Mouse (Mus musculus) CH12.LX (cell line): ENCODE results near the gene 4932438H23Rik. TPM values are rescaled to one million over a fixed set of nuclear protein-coding genes. Genes with fewer than 3 reads are reported as not detected.
"Not testable (repeated sequence)": the region's sequence is repeated elsewhere in the genome, so short reads cannot be mapped to it uniquely, and the experiment has no call there.

Experiments
- DNase-seq: peaks from one replicate; pipeline ENCODE4 v3.0.0-alpha.2; 2013; ENCODE audit errors: extremely low read depth
- H3K27ac ChIP-seq: 2 replicates; pipeline ENCODE4 v1.5.1; 2012; ENCODE audit warnings: low read depth, mild to moderate bottlenecking, control low read depth, moderate library complexity; ENCODE audit not compliant: insufficient read depth
- H3K27me3 ChIP-seq: replicated peaks from 2 replicates; pipeline ENCODE3; 2012; ENCODE audit warnings: inconsistent platforms
- H3K36me3 ChIP-seq, 2 experiments: replicated peaks in 1 of 2; 2 replicates each; pipeline versions ENCODE3 to v1.6.1; 2012; ENCODE audit warnings: inconsistent platforms in 1 of 2, low read length in 1 of 2, mild to moderate bottlenecking in 1 of 2, mixed read lengths in 1 of 2, moderate library complexity in 1 of 2; ENCODE audit not compliant: control insufficient read depth in 1 of 2, insufficient read depth in 1 of 2
- H3K4me1 ChIP-seq, 2 experiments: 2 replicates each; pipeline ENCODE4 v1.6.1; 2012; ENCODE audit warnings: inconsistent platforms in 1 of 2, moderate library complexity in 1 of 2; ENCODE audit not compliant: insufficient read depth in 2 of 2, control insufficient read depth in 1 of 2
- H3K4me2 ChIP-seq: 2 replicates; pipeline ENCODE4 v1.6.1; 2012; ENCODE audit warnings: low read depth, mild to moderate bottlenecking, control low read depth; ENCODE audit not compliant: poor library complexity, insufficient read depth, severe bottlenecking
- H3K4me3 ChIP-seq, 3 experiments: fragments of 150-350 bp in 1 of 3; sonication (generic) in 1 of 3; replicated peaks in 1 of 3; 2 replicates each; pipeline versions ENCODE3 to v1.5.1; 2011 to 2012; ENCODE audit warnings: low read depth in 2 of 3, low read length in 2 of 3, mild to moderate bottlenecking in 2 of 3, moderate library complexity in 2 of 3, control low read depth in 1 of 3, improper control_type of control experiment in 1 of 3, inconsistent platforms in 1 of 3, mixed read lengths in 1 of 3; ENCODE audit not compliant: poor library complexity in 1 of 3
- H3K79me2 ChIP-seq: replicated peaks from 2 replicates; pipeline ENCODE4 v1.6.1; 2012; ENCODE audit warnings: mild to moderate bottlenecking, moderate library complexity; ENCODE audit not compliant: control insufficient read depth, poor library complexity, insufficient read depth, severe bottlenecking; ENCODE audit errors: extremely low read depth
- H3K9ac ChIP-seq: 2 replicates; pipeline ENCODE4 v1.6.1; 2012; ENCODE audit warnings: low read depth, mild to moderate bottlenecking, control low read depth, moderate library complexity; ENCODE audit not compliant: insufficient read depth
- H3K9me3 ChIP-seq: replicated peaks from 2 replicates; pipeline ENCODE3; 2012; ENCODE audit warnings: low read length, inconsistent platforms, mixed read lengths
- BHLHE40 ChIP-seq: IDR thresholded peaks from 2 replicates; pipeline ENCODE4 v1.6.1; 2011; ENCODE audit warnings: mild to moderate bottlenecking, low read depth, low read length, improper control_type of control experiment
- CHD1 ChIP-seq: IDR thresholded peaks from 2 replicates; pipeline ENCODE4 v1.6.1; 2012; ENCODE audit warnings: low read depth, low read length, improper control_type of control experiment, inconsistent platforms
- CHD2 ChIP-seq: IDR thresholded peaks from 2 replicates; pipeline ENCODE4 v1.6.1; 2011; ENCODE audit warnings: low read length, improper control_type of control experiment
- CTCF ChIP-seq, 2 experiments: IDR thresholded peaks in 1 of 2; conservative IDR thresholded peaks in 1 of 2; 2 replicates each; pipeline ENCODE4 v1.5.1; 2011 to 2012; ENCODE audit warnings: low read depth in 2 of 2, low read length in 2 of 2, improper control_type of control experiment in 1 of 2, inconsistent platforms in 1 of 2, mild to moderate bottlenecking in 1 of 2, moderate library complexity in 1 of 2
- E2F4 ChIP-seq: IDR thresholded peaks from 2 replicates; pipeline ENCODE4 v1.6.1; 2011; ENCODE audit warnings: low read depth, low read length, improper control_type of control experiment; ENCODE audit not compliant: insufficient replicate concordance
- ELF1 ChIP-seq: IDR thresholded peaks from 2 replicates; pipeline ENCODE4 v1.6.1; 2014; ENCODE audit warnings: low read depth, mild to moderate bottlenecking, inconsistent platforms, low read length, improper control_type of control experiment
- GABPA ChIP-seq: IDR thresholded peaks from 2 replicates; pipeline ENCODE4 v1.6.1; 2012; ENCODE audit warnings: low read depth, low read length, improper control_type of control experiment, inconsistent platforms; ENCODE audit not compliant: insufficient replicate concordance
- IRF4 ChIP-seq: IDR thresholded peaks from 2 replicates; pipeline ENCODE4 v1.6.1; 2014; ENCODE audit warnings: low read depth, mild to moderate bottlenecking, inconsistent platforms, low read length, improper control_type of control experiment
- JUND ChIP-seq: conservative IDR thresholded peaks from 2 replicates; pipeline ENCODE4 v1.6.1; 2011; ENCODE audit warnings: low read depth, low read length, improper control_type of control experiment
- KAT2A ChIP-seq: IDR thresholded peaks from 2 replicates; pipeline ENCODE4 v1.6.1; 2012; ENCODE audit warnings: low read length, improper control_type of control experiment, inconsistent platforms; ENCODE audit not compliant: insufficient replicate concordance
- MAFK ChIP-seq: IDR thresholded peaks from 2 replicates; pipeline ENCODE4 v1.6.1; 2011; ENCODE audit warnings: low read length, improper control_type of control experiment; ENCODE audit not compliant: insufficient replicate concordance
- MAX ChIP-seq: IDR thresholded peaks from 2 replicates; pipeline ENCODE4 v1.6.1; 2011; ENCODE audit warnings: low read length, improper control_type of control experiment
- MAZ ChIP-seq: IDR thresholded peaks from 2 replicates; pipeline ENCODE4 v1.6.1; 2012; ENCODE audit warnings: low read depth, mild to moderate bottlenecking, inconsistent platforms, low read length, improper control_type of control experiment, moderate library complexity
- MXI1 ChIP-seq: IDR thresholded peaks from 2 replicates; pipeline ENCODE4 v1.6.1; 2011; ENCODE audit warnings: mild to moderate bottlenecking, low read depth, low read length, improper control_type of control experiment
- MYC ChIP-seq: IDR thresholded peaks from 2 replicates; pipeline ENCODE4 v1.6.1; 2011; ENCODE audit warnings: low read depth, mild to moderate bottlenecking, improper control_type of control experiment, low read length
- NELFE ChIP-seq: IDR thresholded peaks from 2 replicates; pipeline ENCODE4 v1.6.1; 2011; ENCODE audit warnings: low read depth, low read length, improper control_type of control experiment
- NRF1 ChIP-seq: IDR thresholded peaks from 2 replicates; pipeline ENCODE4 v1.6.1; 2014; ENCODE audit warnings: low read depth, mild to moderate bottlenecking, inconsistent platforms, low read length, improper control_type of control experiment, moderate library complexity
- PAX5 ChIP-seq: IDR thresholded peaks from 2 replicates; pipeline ENCODE4 v1.6.1; 2012; ENCODE audit warnings: low read length, inconsistent platforms, mixed read lengths
- RAD21 ChIP-seq: IDR thresholded peaks from 2 replicates; pipeline ENCODE4 v1.6.1; 2011; ENCODE audit warnings: low read depth, mild to moderate bottlenecking, low read length, improper control_type of control experiment, moderate library complexity
- SMC3 ChIP-seq: IDR thresholded peaks from 2 replicates; pipeline ENCODE4 v1.6.1; 2011; ENCODE audit warnings: low read depth, low read length, improper control_type of control experiment
- TCF12 ChIP-seq: IDR thresholded peaks from 2 replicates; pipeline ENCODE4 v1.6.1; 2014; ENCODE audit warnings: low read depth, mild to moderate bottlenecking, inconsistent platforms, low read length, improper control_type of control experiment
- ZC3H11A ChIP-seq: IDR thresholded peaks from 2 replicates; pipeline ENCODE4 v1.6.1; 2012; ENCODE audit warnings: low read depth, mild to moderate bottlenecking, inconsistent platforms, low read length, improper control_type of control experiment
- ZKSCAN1 ChIP-seq: IDR thresholded peaks from 2 replicates; pipeline ENCODE4 v1.6.1; 2012; ENCODE audit warnings: low read depth, inconsistent platforms, low read length, improper control_type of control experiment, borderline replicate concordance
- ZMIZ1 ChIP-seq: IDR thresholded peaks from 2 replicates; pipeline ENCODE4 v1.6.1; 2012; ENCODE audit warnings: low read depth, mild to moderate bottlenecking, inconsistent platforms, low read length, improper control_type of control experiment
- dilution Hi-C: fragments of 300-500 bp; cut with MboI; formaldehyde crosslinking; loops from 2 replicates; pipeline ENCODE4 v1.14.3; 2020; ENCODE audit warnings: low sequenced_read_pairs; ENCODE audit not compliant: extremely low pct_unique_long_range_greater_than_20kb, extremely low pct_ligation_motif_present
- in situ Hi-C: fragments of 300-500 bp; cut with MboI; formaldehyde crosslinking; loops from 3 replicates; pipeline ENCODE4 v1.14.3; 2019; ENCODE audit warnings: low sequenced_read_pairs, low pct_ligation_motif_present, low pct_unique_long_range_greater_than_20kb, mixed read lengths
- polyA plus RNA-seq: library from polyadenylated mRNA; unstranded; fragments of >175 nt; gene quantifications from 2 replicates; pipeline ENCODE4 v1.2.1, GENCODE M21; 2012; ENCODE audit warnings: low read depth; ENCODE audit not compliant: insufficient read length
- total RNA-seq, 2 experiments: library from RNA; depleted of rRNA; stranded (reverse); fragments of 300-350 nt in 1 of 2; fragments of >200 nt in 1 of 2; gene quantifications; 2 replicates each; pipeline ENCODE4 v1.2.3; 2012 to 2014

4932438H23Rik gene
- total and polyA plus RNA-seq, 3 experiments = not detected

DNA sequence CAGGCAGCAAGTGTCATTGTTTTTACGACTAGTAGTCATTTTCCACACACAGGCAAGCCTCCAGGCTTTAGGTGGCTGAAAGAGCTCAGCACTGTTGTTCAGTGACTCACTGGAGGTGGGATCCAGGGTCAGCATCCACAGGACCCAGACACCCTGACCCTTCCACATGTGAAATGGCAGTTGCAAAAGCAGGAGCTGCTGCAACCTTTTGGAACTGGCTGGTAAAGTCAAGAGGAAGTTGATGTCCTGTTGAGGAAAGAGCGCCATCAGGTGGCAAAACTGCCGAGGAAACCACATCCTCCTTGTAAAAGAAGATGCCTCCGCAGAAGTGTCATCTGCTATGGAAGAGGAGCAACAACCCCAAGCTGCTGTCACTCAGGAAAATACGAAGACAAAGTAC, 18.7 kb downstream of the 4932438H23Rik start:
- H3K9me3 ChIP-seq = peaks cover 11% of the 10 kb centered on the region
- H3K36me3 ChIP-seq = no peaks in the 10 kb centered on the region
- no peak overlapping the region for H3K4me2 ChIP-seq
- peak; percentile 34 for DNase-seq
- H3K27me3 ChIP-seq = peaks cover 19% of the 10 kb centered on the region
- no peak overlapping the region for H3K27ac ChIP-seq
- no peak for TF ChIP-seq ZMIZ1
- peak in 1 of 2 experiments; percentile 67; a peak in 2 of 4 replicates for TF ChIP-seq CTCF (conservative IDR thresholded peaks at IDR 0.05 in 1 of 2, IDR thresholded peaks at IDR 0.05 in 1 of 2; ENCODE audit: low read depth in 2 of 2, low read length in 2 of 2)
- TF ChIP-seq RAD21 = peak; percentile 44
- TF ChIP-seq SMC3 = peak; percentile 39
- no peak for TF ChIP-seq KAT2A
- TF ChIP-seq CHD1 = no peak
- H3K79me2 ChIP-seq = no peaks in the 10 kb centered on the region
- H3K4me3 ChIP-seq = no peak overlapping the region
- no peaks in the 10 kb centered on the region for H3K4me1 ChIP-seq
- in situ Hi-C loops (no loop called here), dilution Hi-C loops (no loop called here)
- no peak overlapping the region for H3K9ac ChIP-seq

DNA sequence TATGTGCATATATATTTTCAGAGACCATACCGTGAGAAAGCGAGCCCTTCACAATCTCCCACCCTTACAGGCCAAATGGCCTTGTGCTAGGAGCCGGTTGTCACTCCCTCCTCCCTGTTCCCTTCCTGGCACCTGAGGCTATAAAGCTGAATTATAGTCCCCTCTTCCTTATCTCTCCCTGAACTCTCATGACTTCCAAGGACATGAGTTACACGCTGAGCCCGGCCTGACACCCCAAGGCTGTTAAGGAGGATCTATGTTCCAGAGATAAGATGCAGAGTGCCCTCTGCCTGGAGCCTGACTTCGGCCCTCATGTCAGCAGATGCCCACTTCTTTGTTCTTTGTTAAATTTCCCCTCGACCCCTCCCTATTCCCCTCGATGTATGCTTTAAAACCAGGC, 19.5 kb downstream of the 4932438H23Rik start:
- H3K4me3 ChIP-seq, dilution Hi-C loops, H3K36me3 ChIP-seq, H3K27ac ChIP-seq, H3K79me2 ChIP-seq, in situ Hi-C loops, H3K9ac ChIP-seq, H3K4me1 ChIP-seq, H3K4me2 ChIP-seq, DNase-seq: not testable (repeated sequence)
- Histone ChIP-seq H3K9me3 (peaks cover 11% of the 10 kb centered on the region), H3K27me3 (peaks cover 25% of the 10 kb centered on the region)

DNA sequence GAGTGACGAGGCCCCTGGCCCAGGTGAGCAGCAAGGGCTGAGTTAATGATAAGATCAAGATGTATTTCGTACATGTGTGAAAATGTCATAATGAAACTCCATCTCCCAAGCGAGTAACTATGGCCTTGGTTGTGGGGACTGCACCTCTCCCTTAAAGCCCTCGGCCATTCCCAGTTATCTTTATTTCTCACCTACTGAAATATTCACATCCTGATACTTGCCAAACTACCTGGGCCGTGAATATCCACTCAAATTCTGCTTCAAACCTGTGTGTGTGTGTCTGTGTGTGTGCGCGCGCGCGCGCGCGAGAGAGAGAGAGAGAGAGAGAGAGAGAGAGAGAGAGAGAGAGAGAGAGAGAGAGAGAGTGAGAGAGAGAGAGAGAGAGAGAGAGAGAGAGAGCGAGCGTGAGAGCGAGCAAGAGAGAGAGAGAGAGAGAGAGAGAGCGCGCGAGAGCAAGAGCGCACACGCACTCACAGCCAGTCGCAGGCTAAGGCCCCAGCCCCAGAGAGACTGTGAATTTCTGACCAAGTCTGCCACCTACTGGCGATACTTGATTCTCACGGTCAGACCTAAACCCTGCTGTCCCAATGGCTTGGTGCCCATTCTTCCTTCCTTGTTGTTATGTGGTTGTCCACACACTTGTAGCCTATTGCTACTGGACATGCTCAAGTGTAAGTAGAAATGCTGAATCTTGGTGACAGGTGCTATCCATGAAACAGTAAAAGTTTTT, 21.6 kb downstream of the 4932438H23Rik start:
- H3K36me3 ChIP-seq = no peaks in the 10 kb centered on the region
- in situ Hi-C loops = no loop called here
- dilution Hi-C loops = no loop called here
- peak; percentile 91 for DNase-seq
- H3K27ac ChIP-seq = no peak overlapping the region
- no peak overlapping the region for H3K4me2 ChIP-seq
- no peaks in the 10 kb centered on the region for H3K4me1 ChIP-seq
- H3K4me3 ChIP-seq = no peak overlapping the region
- peaks cover 33% of the 10 kb centered on the region for H3K27me3 ChIP-seq
- peaks cover 4% of the 10 kb centered on the region for H3K9me3 ChIP-seq
- no peaks in the 10 kb centered on the region for H3K79me2 ChIP-seq
- H3K9ac ChIP-seq = no peak overlapping the region
- peak; percentile 20; the same call in 1 of the 2 replicates for TF ChIP-seq NELFE
- peak; percentile 37; the same call in 1 of the 2 replicates for TF ChIP-seq MAX
- peak; percentile 21; the same call in 1 of the 2 replicates for TF ChIP-seq E2F4
- peak; percentile 45; the same call in 1 of the 2 replicates for TF ChIP-seq IRF4
- TF ChIP-seq MAFK = no peak
- TF ChIP-seq RAD21 = peak; percentile 97
- peak; percentile 40; the same call in 1 of the 2 replicates for TF ChIP-seq ELF1
- peak; percentile 60; the same call in 1 of the 2 replicates for TF ChIP-seq MXI1
- TF ChIP-seq CHD2 = 0 out of 2 replicates have a peak, but pooled peaks have one; percentile 50
- TF ChIP-seq NRF1 = peak; percentile 64
- TF ChIP-seq SMC3 = peak; percentile 83
- TF ChIP-seq BHLHE40 = peak; percentile 20; the same call in 1 of the 2 replicates
- peak; percentile 79 for TF ChIP-seq MYC
- TF ChIP-seq GABPA = no peak
- peak; percentile 84; the same call in 1 of the 2 replicates for TF ChIP-seq MAZ
- no peak for TF ChIP-seq ZKSCAN1
- 0 out of 2 replicates have a peak, but pooled peaks have one; percentile 34 for TF ChIP-seq TCF12
- TF ChIP-seq PAX5 = no peak
- no peak for TF ChIP-seq ZC3H11A
- TF ChIP-seq JUND = peak; percentile 86
